Mouse (Mus musculus) olfactory bulb, adult 2 months (tissue): ENCODE measurements around the gene Akt3.

Source experiments
- CTCF ChIP-seq: fragments of 200-500 bp; IDR thresholded peaks from 2 replicates; pipeline ENCODE4 v1.5.1; 2012; ENCODE audit warnings: low read depth, mild to moderate bottlenecking, low read length, moderate library complexity; ENCODE audit not compliant: insufficient read depth
- POLR2A ChIP-seq: fragments of 200-500 bp; IDR thresholded peaks from 2 replicates; pipeline ENCODE4 v1.6.1; 2012; ENCODE audit warnings: mild to moderate bottlenecking, low read depth, low read length, moderate library complexity; ENCODE audit not compliant: insufficient read depth

- TF ChIP-seq CTCF = no peak
- TF ChIP-seq POLR2A = no peak
These were observed 23.5 kb downstream of the Akt3 start for GRCm38 (mm10) chr1:177234462-177234861.
